8 mouse cellular contexts compared by ENCODE assay signal in genomic region chr8:9978475-9979230, GRCm38 (mm10). TPM values are rescaled to one million over a fixed set of nuclear protein-coding genes. Genes with fewer than 3 reads are reported as not detected.
DNase-seq lines count a peak whose midpoint lies in the region; ATAC-seq and TF ChIP-seq lines count a peak whose summit lies in the region.

No protein-coding gene starts in this region.

- peak overlapping the region; percentile 98 for H3K4me3 ChIP-seq in testis, adult 2 months (ENCODE audit: control insufficient read depth, low read depth, low read length)
- H3K4me3 ChIP-seq in heart, embryonic 16.5 days (ENCODE audit: low read length): peak overlapping the region; percentile 82
- peak overlapping the region; percentile 92 for H3K4me3 ChIP-seq in liver, embryonic 13.5 days (replicated peaks)

- ATAC-seq in heart, embryonic 16.5 days (replicated peaks; ENCODE audit: extremely low read depth, insufficient read depth, low FRiP score): no peak
- ATAC-seq in liver, embryonic 13.5 days (ENCODE audit: low read depth): no peak

- H3K9ac ChIP-seq in heart, embryonic 16.5 days (ENCODE audit: low read length): peak overlapping the region; percentile 90
- H3K9ac ChIP-seq in liver, embryonic 13.5 days: peak overlapping the region; percentile 91

- H3K36me3 ChIP-seq in testis, adult 2 months (ENCODE audit: control insufficient read depth, insufficient read depth, low read length): no peaks in the 10 kb centered on the region
- 0 out of 2 replicates have a peak, but pooled peaks cover under 1% of the 10 kb centered on the region for H3K36me3 ChIP-seq in heart, embryonic 16.5 days (ENCODE audit: control insufficient read depth, insufficient read depth)
- H3K36me3 ChIP-seq in liver, embryonic 13.5 days: peaks cover 13% of the 10 kb centered on the region

- H3K27ac ChIP-seq in testis, adult 2 months (ENCODE audit: control insufficient read depth, insufficient read depth, low read depth, low read length): no peak overlapping the region
- H3K27ac ChIP-seq in heart, embryonic 16.5 days (ENCODE audit: low read length): peak overlapping the region; percentile 86; the same call in 1 of the 2 replicates
- no peak overlapping the region for H3K27ac ChIP-seq in liver, embryonic 13.5 days

- no peak for TF ChIP-seq CTCF in testis, adult 2 months (IDR thresholded peaks at IDR 0.05; ENCODE audit: control insufficient read depth, insufficient read depth, insufficient replicate concordance, low read depth, low read length)

- no peaks in the 10 kb centered on the region for H3K27me3 ChIP-seq in testis, adult 2 months (ENCODE audit: control insufficient read depth, insufficient read depth, low read length)
- no peaks in the 10 kb centered on the region for H3K27me3 ChIP-seq in heart, embryonic 16.5 days (ENCODE audit: control insufficient read depth, insufficient read depth, low read length)
- no peaks in the 10 kb centered on the region for H3K27me3 ChIP-seq in liver, embryonic 13.5 days

- no peak for TF ChIP-seq POLR2A in testis, adult 2 months (IDR thresholded peaks at IDR 0.05; ENCODE audit: control insufficient read depth, low read depth, low read length)

- peaks cover 9% of the 10 kb centered on the region for H3K4me1 ChIP-seq in testis, adult 2 months (ENCODE audit: control insufficient read depth, insufficient read depth, low read length)
- peaks cover 31% of the 10 kb centered on the region for H3K4me1 ChIP-seq in heart, embryonic 16.5 days (ENCODE audit: control insufficient read depth, insufficient read depth, low read length)
- peaks cover 53% of the 10 kb centered on the region for H3K4me1 ChIP-seq in liver, embryonic 13.5 days (replicated peaks)

- WGBS in heart, embryonic 16.5 days: 38% methylated on average over 18 of the region's 18 CpGs
- 38% methylated on average over 18 of the region's 18 CpGs for WGBS in liver, embryonic 13.5 days (ENCODE audit: insufficient replicate concordance)

- peak overlapping the region; percentile 90 for H3K4me2 ChIP-seq in heart, embryonic 16.5 days (ENCODE audit: low read depth, low read length)
- peak overlapping the region; percentile 78 for H3K4me2 ChIP-seq in liver, embryonic 13.5 days

- H3K9me3 ChIP-seq in heart, embryonic 16.5 days (replicated peaks; ENCODE audit: control insufficient read depth, low read length): no peaks in the 10 kb centered on the region
- no peaks in the 10 kb centered on the region for H3K9me3 ChIP-seq in liver, embryonic 13.5 days (replicated peaks)

- DNase-seq in adrenal gland, adult (ENCODE audit: inconsistent age in 2 of 2, low spot score in 1 of 2): peak; percentile 15 to 61
- DNase-seq in adrenal gland, postnatal 4 days (ENCODE audit: low spot score in 2 of 2): no peak
- no peak for DNase-seq in testis, postnatal 10 days (ENCODE audit: low spot score)
- DNase-seq in liver, embryonic 13.5 days: no peak
- no peak for DNase-seq in ovary, postnatal 10 days (ENCODE audit: low spot score)
- DNase-seq in frontal cortex, postnatal 36 days (ENCODE audit: low spot score in 2 of 2): no peak

RNA-seq across cellular contexts. Expression of gene Abhd13, which starts 1.1 kb away (rescaled TPM):
- 10 to 100 TPM; 22.0 TPM for total RNA-seq in adrenal gland, postnatal 4 days (2021)
- 1.8 and 2.2 TPM in 2 replicates for polyA plus RNA-seq in testis, adult 2 months (2012; rRNA removed)
- polyA plus RNA-seq in heart, embryonic 16.5 days (2015; fragmentation: Nextera tagmentation; extraction: Ambion mirVana): 11.1 and 11.8 TPM in 2 replicates
- 4.9 and 5.2 TPM in 2 replicates for polyA plus RNA-seq in liver, embryonic 13.5 days (2015; fragmentation: Nextera tagmentation; extraction: Ambion mirVana)

RNA-seq across cellular contexts. Expression of gene Lig4, which starts 1.2 kb away (rescaled TPM):
- total RNA-seq in adrenal gland, postnatal 4 days (2021): 1 to 10 TPM; 4.2 to 5.3 TPM
- polyA plus RNA-seq in testis, adult 2 months (2012; rRNA removed): 7.5 and 9.0 TPM in 2 replicates
- 4.1 and 6.4 TPM in 2 replicates for polyA plus RNA-seq in heart, embryonic 16.5 days (2015; fragmentation: Nextera tagmentation; extraction: Ambion mirVana)
- polyA plus RNA-seq in liver, embryonic 13.5 days (2015; fragmentation: Nextera tagmentation; extraction: Ambion mirVana): 1.1 and 1.3 TPM in 2 replicates

RNA-seq across cellular contexts. Expression of gene Tnfsf13b, which starts 27.6 kb away (rescaled TPM):
- 1 to 10 TPM; 6.6 to 7.7 TPM for total RNA-seq in adrenal gland, postnatal 4 days (2021)
- polyA plus RNA-seq in testis, adult 2 months (2012; rRNA removed): 0.48 and 0.81 TPM in 2 replicates
- polyA plus RNA-seq in heart, embryonic 16.5 days (2015; fragmentation: Nextera tagmentation; extraction: Ambion mirVana): 0.15 and 0.22 TPM in 2 replicates
- polyA plus RNA-seq in liver, embryonic 13.5 days (2015; fragmentation: Nextera tagmentation; extraction: Ambion mirVana): 0.07 and 0.08 TPM in 2 replicates

Comparison
In these comparisons a context has a peak if more than half of its experiments do, and no peak if none do; other contexts are left out.
1. DNase-seq: peak in adrenal gland, adult (2 of 2); none in adrenal gland, postnatal 4 days (0 of 2), testis, postnatal 10 days (single experiment), liver, embryonic 13.5 days (single experiment), ovary, postnatal 10 days (single experiment) and frontal cortex, postnatal 36 days (0 of 2).
2. Peak in every context shown above with its lines, with median percentiles within 50 percentile points of each other: H3K4me3 ChIP-seq.